Mouse (Mus musculus) cerebellum, postnatal 36 days (tissue): ENCODE results near the gene Nod1.

Experiments
- DNase-seq, 2 experiments: peaks; one replicate each; pipeline ENCODE4 v3.0.0; 2021 to 2022; ENCODE audit warnings: mixed read lengths in 2 of 2

Nod1 gene

DNA sequence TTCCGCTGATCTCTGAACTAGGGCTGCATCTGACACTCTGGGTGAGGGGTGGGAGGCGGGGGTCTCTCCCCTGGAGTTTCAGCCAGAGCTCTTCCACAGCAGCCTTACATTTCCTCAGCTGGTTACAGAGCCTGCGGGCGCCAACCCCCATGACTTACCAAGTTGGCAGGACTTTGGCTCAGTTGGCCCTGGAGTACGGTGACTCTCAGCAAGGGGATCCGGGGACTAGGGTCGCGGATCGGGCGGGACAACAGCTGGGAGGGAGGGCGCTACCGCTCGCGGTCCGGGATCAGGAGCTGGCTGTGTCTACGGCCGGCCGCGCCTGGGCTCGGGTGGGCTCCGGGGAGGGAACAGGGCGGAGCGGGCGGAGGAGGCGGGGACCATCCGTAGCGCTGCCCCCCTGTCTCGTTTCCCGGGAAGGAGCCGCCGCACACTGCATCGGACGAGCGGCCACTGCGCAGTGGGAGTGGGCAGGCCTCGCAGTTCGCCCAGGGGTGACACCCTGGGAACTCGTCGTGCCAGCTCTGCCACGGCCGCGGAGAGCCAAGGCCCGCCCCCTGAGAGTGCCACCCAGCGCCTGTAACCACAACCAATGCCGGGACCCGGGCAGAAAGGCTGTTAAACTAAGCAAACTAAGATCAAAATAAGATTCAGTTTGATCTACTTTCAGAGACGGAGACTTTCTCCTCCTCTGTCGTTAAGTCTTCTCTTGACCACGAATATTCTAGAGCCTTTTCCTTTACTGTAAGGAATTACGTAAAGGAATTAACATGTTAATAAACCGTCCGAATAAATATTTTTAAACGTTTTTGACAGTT is at the start of gene Nod1:
TSS of gene Nod1 (minus strand) at position 502 of the 818 bp plus-strand sequence.
- peak; percentile 35 to 39 for DNase-seq

- no peak for DNase-seq
These were observed 49.4 kb upstream of the Nod1 start for GRCm38 (mm10) chr6:55021806-55022205.

DNA sequence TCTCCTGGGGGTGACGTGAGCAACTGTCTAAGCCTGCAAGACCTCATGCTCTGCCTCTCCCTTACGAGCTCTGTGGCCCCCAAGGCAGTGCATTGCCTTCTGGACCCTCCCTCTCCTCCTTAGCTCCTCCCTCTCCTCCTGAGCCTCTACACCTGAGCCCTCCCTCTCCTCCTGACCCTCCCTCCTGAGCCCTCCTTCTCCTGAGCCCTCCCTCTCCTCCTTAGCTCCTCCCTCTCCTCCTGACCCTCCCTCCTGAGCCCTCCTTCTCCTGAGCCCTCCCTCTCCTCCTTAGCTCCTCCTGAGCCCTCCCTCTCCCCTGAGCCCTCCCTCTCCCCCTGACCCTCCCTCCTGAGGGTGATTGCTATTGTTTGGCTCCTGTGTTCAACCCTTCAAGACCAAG is 46.0 kb upstream of the Nod1 start:
- no peak for DNase-seq

- peak; percentile 53 to 62 for DNase-seq
These were observed 44.5 kb upstream of the Nod1 start for GRCm38 (mm10) chr6:55016710-55017583.

DNA sequence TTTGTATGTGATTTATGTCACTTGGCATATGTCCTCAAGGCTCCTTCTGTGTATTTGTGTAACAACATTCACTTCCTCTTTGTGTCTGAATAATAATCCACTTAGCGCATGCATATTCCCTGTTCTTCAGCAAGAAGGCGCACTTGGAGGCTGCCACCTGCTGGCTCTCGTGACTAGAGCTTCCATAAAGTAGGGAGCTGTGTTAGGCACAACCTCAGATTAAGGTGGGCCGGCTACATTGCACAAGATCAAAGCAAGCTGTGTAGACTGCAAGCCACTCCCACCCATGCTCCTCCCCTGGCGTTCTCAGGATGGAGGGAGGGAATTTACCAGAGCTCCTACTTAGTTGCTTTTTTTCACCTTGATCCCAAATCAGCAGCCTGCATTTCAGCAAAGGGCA is 43.8 kb upstream of the Nod1 start:
- DNase-seq: no peak

DNA sequence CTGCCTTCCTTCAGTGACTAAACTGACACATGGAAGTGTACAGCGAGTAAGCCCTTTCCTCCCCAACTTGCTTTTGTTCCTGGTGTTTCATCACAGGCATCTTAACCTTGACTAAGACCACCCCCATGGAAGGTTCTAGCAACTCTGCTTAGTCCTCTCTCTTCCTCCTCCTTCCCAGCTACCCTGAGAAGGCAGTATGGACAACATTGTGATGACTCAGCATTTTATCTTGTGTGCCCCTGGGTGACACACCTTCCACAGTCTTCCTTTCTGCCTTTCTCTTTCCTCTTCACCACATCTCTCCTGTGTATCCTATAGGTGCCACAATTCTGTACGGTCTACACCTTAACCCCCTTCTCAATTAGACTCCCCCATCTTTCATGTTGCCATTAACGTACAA is 41.8 kb upstream of the Nod1 start:
- DNase-seq: no peak

DNA sequence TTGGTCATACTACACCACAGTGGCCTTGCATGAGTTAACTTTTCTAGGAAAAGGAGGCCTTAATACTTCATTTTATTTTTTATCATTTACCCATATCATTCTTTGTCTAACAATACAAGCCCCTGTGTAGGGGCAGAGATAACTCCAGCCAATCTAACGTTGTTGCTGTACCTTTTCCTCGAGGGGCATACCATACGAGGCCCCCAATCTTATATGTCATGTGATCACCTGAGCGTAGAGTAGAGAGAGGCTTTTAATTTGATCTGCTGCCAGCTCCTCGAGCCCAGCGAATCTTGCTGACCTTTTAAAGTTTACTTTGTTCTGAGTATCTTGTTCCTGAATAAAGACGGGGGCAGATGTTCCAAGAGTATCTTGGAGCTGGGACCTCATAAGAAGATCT is 40.1 kb upstream of the Nod1 start:
- DNase-seq: no peak

GRCm38 (mm10) chr6:55010330-55011091 is 38.1 kb upstream of the Nod1 start:
- DNase-seq: no peak

DNA sequence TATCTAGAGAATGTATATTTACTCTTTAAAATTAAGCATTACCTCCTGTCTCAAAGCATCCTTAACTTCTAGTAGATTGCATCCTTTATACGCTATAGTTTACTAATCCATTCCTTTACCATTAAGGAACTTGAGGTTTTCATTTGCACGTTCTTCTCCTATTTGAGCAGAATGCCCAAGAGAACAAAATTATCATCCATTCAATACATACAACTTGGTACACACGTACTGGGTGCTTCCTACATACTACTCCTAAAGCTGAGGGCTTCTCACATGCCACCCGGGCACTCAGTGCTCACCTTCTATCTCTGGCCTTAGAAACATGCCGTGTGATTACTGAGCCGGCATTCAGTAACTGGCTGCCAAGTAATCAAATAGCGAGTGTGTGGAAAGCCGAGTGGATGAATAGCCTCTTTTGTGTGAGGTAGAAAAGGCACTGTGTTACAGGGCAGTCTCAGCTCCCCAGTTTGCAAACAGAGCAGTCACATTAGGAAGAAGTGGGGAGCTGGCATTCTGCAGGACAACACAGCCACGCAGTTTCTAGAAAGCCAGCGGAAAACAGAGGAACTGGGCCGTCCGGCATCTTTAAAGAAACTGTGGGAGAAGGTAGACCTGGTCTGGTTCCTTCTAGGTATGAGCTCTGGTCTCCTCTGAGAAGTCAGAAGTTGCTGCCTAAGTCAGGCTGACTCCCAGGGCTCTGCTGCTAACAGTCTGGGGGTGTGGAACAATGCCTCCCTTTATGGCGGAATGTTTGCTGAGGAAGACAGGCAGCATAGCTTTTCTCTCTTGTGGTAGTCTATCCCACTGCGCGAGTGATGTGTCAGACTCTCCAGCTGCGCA is 37.2 kb upstream of the Nod1 start:
- no peak for DNase-seq

GRCm38 (mm10) chr6:55008401-55008800 is 36.0 kb upstream of the Nod1 start:
- DNase-seq: no peak

DNA sequence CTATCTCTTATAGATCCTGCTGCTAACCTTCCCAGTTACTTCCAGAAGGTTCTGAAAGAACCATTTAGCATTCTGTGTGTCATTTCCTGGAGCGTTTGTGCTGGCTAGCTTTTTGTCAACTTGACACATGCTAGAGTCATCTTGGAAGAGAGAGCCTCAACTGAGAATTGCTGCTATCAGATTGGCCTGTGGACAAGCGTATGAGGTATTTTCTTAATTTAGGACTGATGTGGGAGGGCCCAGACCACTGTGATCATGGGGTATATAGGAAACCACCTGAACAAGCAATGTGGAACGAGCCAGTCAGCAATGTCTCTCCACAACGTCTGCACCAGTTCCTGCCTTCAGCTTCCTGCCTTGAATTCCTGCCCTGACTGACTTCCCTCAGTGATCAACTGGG is 31.1 kb upstream of the Nod1 start:
- DNase-seq: no peak

GRCm38 (mm10) chr6:55002438-55002837 is 30.0 kb upstream of the Nod1 start:
- no peak for DNase-seq

- no peak for DNase-seq
These were observed 28.9 kb upstream of the Nod1 start for GRCm38 (mm10) chr6:55001320-55001719.

DNA sequence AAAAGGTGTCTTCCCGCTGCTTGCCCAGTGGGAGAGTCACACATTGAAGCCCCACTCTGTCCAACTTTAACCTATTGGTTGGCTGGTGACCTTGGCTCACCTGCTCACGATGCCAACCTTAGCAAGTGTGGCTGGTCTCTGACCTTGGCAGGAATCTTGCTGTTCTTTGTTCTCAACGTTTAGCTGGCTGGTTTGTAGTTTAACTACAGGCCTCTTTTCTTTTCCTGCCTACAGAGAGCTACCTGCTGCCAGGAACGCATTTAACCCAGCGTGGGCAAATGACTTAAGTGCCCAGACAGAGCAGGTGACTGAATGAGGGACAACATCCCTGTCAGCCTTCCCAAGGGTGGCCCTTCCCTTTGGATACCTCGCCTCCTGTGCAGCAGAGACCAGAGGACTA is 25.3 kb upstream of the Nod1 start:
- no peak for DNase-seq

DNA sequence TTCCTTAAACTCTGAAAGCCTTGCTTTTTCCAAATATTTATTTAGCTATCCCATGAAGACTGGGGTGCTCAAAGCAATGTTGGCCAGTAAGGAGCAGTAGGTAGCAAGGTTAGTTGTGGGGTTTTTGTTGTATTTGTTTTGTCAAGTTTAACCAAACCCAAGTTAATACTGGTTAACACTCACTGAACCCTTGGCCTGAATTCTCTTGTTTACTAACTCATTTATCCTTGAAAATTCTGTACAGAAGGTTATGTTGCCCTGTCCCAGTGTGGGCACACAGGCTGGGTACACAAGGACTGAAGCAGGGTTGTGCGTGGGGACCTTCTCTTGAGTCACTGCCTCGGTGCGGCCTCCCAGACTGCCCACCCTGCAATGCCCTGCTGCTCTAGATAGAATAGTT is 23.9 kb upstream of the Nod1 start:
- DNase-seq: no peak

- peak; percentile 96 to 97 for DNase-seq
These were observed 20.4 kb upstream of the Nod1 start, which contains the start of gene Ggct for GRCm38 (mm10) chr6:54992734-54993260. Gene Ggct, minus strand, starts transcription at chr6:54992950.

- no peak for DNase-seq
These were observed 19.7 kb upstream of the Nod1 start for GRCm38 (mm10) chr6:54992141-54992540.

DNA sequence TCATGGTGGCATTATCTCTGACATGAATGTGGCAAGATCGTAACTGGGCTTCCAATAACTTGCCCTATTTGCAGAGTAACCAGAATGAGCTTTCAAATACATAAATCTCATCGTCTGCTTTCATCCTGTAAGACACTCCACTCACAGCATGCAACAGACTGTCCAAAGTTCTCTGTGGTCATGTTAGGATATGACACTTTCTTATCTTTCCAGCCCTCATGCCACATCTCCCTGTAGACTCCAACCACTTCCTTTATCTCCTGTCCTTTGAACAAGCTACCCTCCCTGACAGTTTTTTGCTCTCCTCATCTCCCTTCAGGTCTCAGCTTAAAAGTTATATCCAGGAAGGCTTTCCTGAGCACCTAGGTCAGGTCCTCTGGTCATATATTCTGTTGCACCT is 18.8 kb upstream of the Nod1 start:
- no peak for DNase-seq

GRCm38 (mm10) chr6:54988141-54988540 is 15.7 kb upstream of the Nod1 start:
- DNase-seq: no peak

DNA sequence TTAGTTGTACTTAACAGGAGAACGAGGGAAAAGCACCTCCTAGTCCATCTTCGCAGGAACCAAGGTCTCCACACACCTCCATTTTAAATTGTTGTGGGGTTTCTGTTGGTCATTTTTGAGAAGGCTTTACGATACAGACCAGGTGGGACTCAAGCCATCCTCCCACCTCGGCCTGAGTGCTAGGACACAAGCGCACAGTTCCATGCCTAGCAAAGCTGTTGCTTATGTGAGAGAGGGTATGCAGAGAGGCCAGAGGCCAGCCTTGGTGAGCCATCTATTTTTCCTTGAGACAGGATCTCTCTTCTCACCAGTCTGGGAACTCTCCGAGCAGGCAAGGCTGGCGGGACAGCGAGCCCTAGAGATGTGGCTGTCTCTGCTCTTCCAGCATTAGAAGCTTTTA is 11.7 kb upstream of the Nod1 start:
- DNase-seq: no peak

- no peak for DNase-seq
These were observed 11.2 kb upstream of the Nod1 start for GRCm38 (mm10) chr6:54983526-54984050.

- DNase-seq: no peak
These were observed 7.0 kb upstream of the Nod1 start for GRCm38 (mm10) chr6:54979426-54979825.
